Mouse (Mus musculus) urinary bladder, postnatal 25 days (tissue): Measurements from ENCODE around the gene Camkk2.
A peak's percentile ranks its signal among the peaks of the same experiment; 100 is the strongest.

Experiments used
- DNase-seq: peaks from one replicate; pipeline ENCODE4 v3.0.0; 2022; ENCODE audit warnings: low spot score

Gene Camkk2

GRCm38 (mm10) chr5:122779277-122779834 is at the start of gene Camkk2:
Camkk2 (minus strand) TSS chr5:122779409.
- DNase-seq, result peak; percentile 80

- DNase-seq, result no peak
Observed at GRCm38 (mm10) chr5:122825099-122825498, 45.9 kb upstream of the Camkk2 start.

GRCm38 (mm10) chr5:122824450-122824849 is 45.2 kb upstream of the Camkk2 start:
- no peak for DNase-seq

GRCm38 (mm10) chr5:122823976-122824375 is 44.8 kb upstream of the Camkk2 start:
- no peak for DNase-seq

GRCm38 (mm10) chr5:122822441-122822840 is 43.2 kb upstream of the Camkk2 start:
- no peak for DNase-seq

GRCm38 (mm10) chr5:122821524-122821885 is 42.3 kb upstream of the Camkk2 start:
- DNase-seq, result no peak

GRCm38 (mm10) chr5:122820777-122821523 is 41.7 kb upstream of the Camkk2 start, which contains the start of gene Anapc5:
Anapc5 (minus strand) TSS chr5:122821339.
- peak; percentile 90 for DNase-seq

- no peak for DNase-seq
Observed at GRCm38 (mm10) chr5:122812699-122813098, 33.5 kb upstream of the Camkk2 start.

- DNase-seq, result peak; percentile 51
Observed at GRCm38 (mm10) chr5:122811364-122812079, 32.3 kb upstream of the Camkk2 start.

- no peak for DNase-seq
Observed at GRCm38 (mm10) chr5:122805503-122805902, 26.3 kb upstream of the Camkk2 start.

GRCm38 (mm10) chr5:122802706-122803105 is 23.5 kb upstream of the Camkk2 start:
- no peak for DNase-seq

GRCm38 (mm10) chr5:122801684-122802083 is 22.5 kb upstream of the Camkk2 start:
- no peak for DNase-seq

- DNase-seq, result no peak
Observed at GRCm38 (mm10) chr5:122800345-122801010, 21.3 kb upstream of the Camkk2 start.

- DNase-seq, result no peak
Observed at GRCm38 (mm10) chr5:122799379-122800344, 20.5 kb upstream of the Camkk2 start.

- DNase-seq, result peak; percentile 44
Observed at GRCm38 (mm10) chr5:122798557-122799378, 19.6 kb upstream of the Camkk2 start.

GRCm38 (mm10) chr5:122797866-122798265 is 18.7 kb upstream of the Camkk2 start:
- DNase-seq, result no peak

- DNase-seq, result no peak
Observed at GRCm38 (mm10) chr5:122788696-122789095, 9.5 kb upstream of the Camkk2 start.

GRCm38 (mm10) chr5:122786035-122786819 is 7.0 kb upstream of the Camkk2 start:
- DNase-seq, result no peak

- no peak for DNase-seq
Observed at GRCm38 (mm10) chr5:122783726-122784406, 4.7 kb upstream of the Camkk2 start.
